Mouse (Mus musculus) right cerebral cortex, postnatal 10 days (tissue): ENCODE measurements around the gene Tmem198.
A peak's percentile ranks its signal among the peaks of the same experiment; 100 is the strongest.

Experiments used
- DNase-seq, 2 experiments: peaks; one replicate each; pipeline ENCODE4 v3.0.0; 2021; ENCODE audit warnings: low spot score in 2 of 2

Tmem198 gene

DNA sequence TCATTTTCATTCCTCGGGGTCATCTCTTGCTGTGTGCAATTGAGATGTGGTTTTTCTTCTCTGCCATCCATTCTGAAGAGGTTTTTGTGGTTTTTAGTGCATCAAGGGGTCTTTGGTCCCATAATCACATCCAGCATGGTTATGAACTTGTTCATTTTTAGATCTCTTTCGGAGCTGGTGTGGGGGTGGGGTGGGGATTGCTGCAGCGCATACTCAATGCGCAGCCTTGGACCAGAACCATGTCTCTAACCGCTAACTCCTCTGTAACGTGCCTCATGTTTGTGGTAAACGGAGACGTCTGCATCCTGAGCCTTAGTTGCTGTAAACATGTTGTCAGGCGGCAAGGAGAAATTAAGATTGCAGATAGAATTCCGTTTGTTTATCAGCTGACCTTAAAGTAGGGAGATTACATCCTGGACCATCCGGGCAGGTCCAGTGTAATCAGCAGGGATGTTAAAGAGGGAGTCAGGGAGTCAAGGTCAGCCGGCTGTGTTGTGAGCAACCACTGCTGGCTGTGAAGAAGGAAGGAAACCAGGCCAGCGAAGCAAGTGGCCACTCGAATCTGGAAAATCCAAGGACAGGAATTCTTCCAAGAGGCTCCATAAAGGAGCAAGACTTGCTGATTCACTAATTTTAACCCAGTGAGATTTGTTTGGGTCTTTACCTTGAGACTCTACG, 37.5 kb downstream of the Tmem198 start:
- no peak for DNase-seq

DNA sequence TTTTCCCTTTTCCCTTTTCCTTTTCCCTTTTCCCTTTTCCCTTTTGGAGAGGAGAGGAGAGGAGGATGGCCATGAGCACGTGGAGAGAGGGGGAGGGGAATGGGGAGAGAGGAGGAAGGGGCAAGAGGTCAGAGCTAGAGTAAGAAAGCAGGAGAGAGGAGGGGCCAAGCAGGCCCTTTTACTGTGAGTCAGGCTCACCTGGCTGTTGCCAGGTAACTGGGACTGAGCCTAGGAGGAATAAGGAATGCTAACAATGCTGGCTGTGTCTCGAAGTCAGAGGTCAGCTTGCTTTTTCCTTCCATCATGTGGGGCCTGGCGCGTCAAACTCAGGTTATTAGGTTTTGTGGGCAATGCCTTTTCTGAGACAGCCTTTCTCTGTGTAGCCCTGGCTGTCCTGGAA, 38.7 kb downstream of the Tmem198 start:
- DNase-seq = no peak

DNA sequence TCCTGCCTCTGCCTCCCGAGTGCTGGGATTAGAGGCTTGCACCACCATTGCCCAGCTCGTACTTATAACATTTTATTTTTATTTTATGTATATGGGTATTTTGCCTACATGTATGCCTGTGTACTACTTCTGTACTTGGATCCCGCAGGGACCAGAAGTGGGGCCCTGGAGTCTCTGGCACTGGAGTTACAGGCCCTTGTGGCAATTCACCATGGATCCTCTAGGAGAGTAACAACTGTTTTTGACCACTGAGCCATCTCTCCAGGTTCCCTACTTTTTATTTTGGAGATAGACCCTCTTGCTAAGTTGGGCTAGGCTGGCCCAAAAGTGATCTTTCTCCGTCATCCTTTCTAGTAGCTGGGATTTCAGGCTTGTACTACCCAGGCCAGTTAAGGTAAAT, 39.1 kb downstream of the Tmem198 start:
- DNase-seq = no peak

DNA sequence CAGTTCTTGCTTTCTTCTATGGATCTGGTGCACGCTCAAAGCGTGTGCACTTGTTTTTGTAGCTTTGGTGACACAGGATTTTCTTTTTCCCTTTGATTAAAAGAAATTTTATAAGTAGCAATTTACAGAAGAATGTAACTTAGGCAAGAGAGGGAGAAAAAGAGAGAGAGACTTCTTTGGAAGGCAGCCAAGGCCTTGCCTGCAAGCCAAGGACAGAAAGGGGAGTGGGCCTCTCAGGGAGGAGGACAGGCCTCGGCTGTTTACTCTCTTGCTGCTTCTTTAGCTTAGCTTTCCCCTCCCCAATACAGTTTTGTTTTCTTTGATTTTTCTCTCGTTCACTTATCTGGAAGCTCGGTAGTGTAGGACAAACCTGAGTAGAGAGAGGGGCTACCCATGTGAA, 40.2 kb downstream of the Tmem198 start:
- DNase-seq = no peak

DNA sequence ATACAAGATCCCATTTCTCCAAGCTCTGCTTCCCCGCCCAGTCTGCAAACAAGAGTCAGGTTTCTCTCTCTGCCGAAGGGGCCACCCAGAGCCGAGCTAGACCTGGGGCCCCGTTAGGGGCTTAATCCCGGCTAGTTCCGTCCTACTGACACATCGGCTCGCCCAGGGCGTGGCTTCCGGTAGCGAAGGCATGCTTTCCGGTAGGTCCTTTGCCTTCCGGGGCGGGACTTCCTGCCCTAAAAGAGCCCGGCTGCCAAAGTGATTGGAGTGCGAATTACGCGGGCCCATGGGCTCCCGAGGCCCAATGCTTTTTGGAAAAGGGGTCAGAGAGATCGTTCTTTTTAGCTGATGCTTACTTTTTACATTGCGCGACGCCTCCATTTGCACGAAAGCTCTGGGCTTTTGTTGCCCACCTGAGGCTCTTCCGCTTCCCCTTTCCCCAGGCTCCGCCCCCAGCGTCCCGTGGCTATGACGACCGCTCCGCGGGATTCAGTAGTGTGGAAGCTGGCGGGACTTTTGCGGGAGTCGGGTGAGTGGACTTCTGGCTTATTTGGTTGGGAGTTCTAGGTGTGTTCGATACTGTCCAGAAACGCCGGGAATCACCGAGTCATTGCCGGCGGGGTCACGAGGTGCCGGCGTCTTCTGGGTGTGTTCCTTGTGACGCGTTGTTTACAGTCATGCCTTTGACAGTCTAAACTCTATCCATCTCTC, 42.1 kb downstream of the Tmem198 start, which contains the start of gene Stk11ip:
Stk11ip (plus strand) TSS at position 209 of the 711 bp plus-strand sequence.
- peak; percentile 93 to 95 for DNase-seq

DNA sequence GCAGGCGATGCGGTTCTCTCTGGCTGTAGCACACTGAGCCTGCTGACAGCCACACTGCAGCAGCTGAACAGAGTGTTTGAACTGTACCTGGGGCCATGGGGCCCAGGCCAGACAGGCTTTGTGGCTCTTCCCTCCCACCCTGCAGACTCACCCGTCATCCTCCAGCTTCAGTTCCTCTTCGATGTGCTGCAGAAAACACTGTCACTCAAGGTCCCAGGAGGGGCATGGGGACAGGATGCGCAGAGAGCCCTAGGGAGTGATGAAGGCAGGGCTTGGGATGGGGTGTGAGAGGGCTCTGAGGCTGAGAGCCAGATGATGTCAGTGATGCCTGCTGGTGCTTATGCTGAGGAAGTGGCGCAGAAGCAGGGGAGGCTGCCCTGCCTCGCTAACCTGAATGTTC, 45.3 kb downstream of the Tmem198 start:
- no peak for DNase-seq

DNA sequence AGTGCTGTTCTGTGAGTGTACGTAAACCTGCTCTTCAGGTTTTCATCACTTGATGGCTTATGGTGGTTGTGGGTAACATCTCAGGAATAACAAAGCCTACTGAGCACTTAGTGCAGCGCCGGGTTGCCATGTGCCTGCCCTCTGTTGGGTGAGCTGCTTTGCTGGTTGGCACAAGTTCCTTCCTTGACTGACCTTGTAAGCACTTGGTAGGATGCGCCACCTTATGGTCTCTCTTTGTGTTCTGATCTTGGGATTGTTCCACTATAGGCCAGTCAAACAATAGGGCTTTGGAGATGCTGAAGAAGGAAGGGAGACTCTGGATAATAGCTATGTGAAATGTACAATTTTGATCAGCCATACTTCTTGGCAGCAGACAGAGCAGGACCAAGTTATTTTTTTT, 51.2 kb downstream of the Tmem198 start:
- DNase-seq = no peak

DNA sequence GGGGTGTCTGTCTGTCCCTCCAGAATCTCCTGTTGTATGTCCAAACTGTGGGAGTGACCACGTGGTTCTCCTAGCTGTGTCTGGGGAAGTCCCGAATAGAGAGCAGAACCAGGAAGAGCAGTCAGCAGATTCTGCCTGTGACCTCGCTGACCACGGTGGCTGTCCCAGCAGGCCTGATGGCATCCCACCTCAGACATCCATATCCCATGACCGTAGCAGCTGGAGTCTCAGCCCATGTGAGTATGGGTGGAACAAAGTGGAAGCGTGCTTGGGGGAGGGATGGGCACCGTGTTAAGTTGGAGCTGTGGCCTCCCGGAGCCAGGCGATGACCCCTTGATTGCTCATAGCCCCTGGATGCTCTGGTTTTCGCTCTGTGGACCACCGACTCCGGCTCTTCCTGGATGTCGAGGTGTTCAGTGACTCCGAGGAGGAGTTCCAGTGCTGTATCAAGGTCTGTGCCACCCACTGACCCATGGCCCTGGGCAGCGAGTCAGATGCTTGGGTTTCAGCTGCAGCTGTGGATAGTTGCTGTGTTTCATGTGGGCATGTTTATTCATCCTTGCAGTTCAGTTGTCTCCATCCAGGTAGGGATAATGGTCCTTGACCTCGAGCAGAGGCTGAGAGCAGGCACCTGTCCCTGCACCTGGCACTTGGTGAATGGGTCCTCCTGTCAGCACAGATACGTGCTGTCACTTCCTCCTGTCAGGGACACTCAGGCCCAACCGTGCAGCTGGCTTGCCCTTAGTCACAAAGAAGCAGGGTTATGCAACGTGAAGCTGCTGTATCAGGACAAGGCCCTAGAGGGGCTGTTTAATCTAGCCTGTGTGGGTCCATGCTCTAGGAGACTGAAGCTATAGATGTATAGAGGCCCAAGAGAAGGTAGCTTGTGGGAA, 53.2 kb downstream of the Tmem198 start:
- no peak for DNase-seq

DNA sequence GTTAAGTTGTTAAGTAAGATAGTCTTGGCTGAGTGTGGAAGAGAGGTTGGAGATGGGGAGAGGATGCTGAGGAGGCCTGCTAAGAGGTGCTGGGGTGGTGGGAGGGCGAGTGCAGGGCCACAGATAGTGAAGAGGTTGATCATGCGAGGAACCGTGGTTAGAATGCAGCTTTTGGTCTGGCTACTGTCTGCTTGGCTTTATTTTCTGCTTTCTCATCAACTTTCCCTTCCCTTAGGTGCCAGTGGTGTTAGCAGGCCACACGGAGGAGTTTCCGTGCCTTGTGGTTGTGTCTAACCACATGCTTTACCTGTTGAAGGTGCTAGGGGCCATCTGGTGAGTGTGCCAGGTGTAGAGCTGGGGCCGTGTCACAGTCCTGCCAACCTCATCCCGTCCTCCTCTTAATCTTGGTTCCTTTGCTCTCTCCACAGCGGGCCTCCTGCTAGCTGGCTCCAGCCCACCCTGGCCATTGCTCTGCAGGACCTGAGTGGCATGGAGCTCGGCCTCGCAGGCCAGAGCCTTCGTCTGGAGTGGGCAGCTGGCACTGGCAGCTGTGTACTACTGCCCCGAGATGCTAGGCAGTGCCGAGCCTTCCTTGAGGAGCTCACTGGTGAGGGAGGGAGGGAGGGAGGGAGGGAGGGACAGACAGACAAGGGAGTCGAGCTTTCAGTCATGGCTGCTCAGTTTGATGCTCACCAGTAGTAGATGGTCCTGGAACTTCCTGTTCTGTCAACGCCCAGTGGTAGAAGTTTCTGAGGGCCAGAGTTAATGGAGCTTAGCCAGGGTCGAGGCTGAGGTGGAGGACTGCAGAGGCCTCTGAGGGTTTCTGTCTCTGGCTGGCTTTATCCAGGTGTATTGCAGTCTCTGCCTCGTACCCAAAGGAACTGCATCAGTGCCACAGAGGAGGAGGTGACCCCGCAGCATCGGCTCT, 54.3 kb downstream of the Tmem198 start:
- DNase-seq = no peak
